Mouse (Mus musculus) forebrain, postnatal 0 days (tissue): ENCODE results near the gene Ubtf. TPM values are rescaled to one million over a fixed set of nuclear protein-coding genes. Genes with fewer than 3 reads are reported as not detected.

Source experiments
- ATAC-seq: fragments of 200-750 bp; cut with Nextera tagmentation; 2 replicates; pipeline ENCODE4 v1.8.0; 2017; ENCODE audit warnings: mild to moderate bottlenecking, moderate library complexity
- DNase-seq: peaks from one replicate; pipeline ENCODE4 v3.0.0-alpha.2; 2015
- H3K27ac ChIP-seq: fragments of 300-500 bp; sonication (generic); 2 replicates; pipeline ENCODE4 v1.5.1; 2014; ENCODE audit warnings: low read depth, mild to moderate bottlenecking, antibody characterized with exemption, low read length, moderate library complexity, mixed read lengths
- H3K27me3 ChIP-seq: fragments of 300-500 bp; sonication (generic); 2 replicates; pipeline ENCODE4 v1.6.1; 2014; ENCODE audit warnings: mild to moderate bottlenecking, low read length, mixed read lengths; ENCODE audit not compliant: insufficient read depth
- H3K36me3 ChIP-seq: fragments of 300-500 bp; sonication (generic); 2 replicates; pipeline ENCODE4 v1.6.1; 2014; ENCODE audit warnings: mild to moderate bottlenecking, moderate library complexity; ENCODE audit not compliant: insufficient read depth
- H3K4me1 ChIP-seq: fragments of 300-500 bp; sonication (generic); 2 replicates; pipeline ENCODE4 v1.6.1; 2014; ENCODE audit warnings: antibody characterized with exemption; ENCODE audit not compliant: insufficient read depth
- H3K4me2 ChIP-seq: fragments of 300-500 bp; sonication (generic); 2 replicates; pipeline ENCODE4 v1.6.1; 2014; ENCODE audit warnings: low read depth, mild to moderate bottlenecking, moderate library complexity
- H3K4me3 ChIP-seq: fragments of 300-500 bp; sonication (generic); 2 replicates; pipeline ENCODE4 v1.5.1; 2014; ENCODE audit warnings: low read depth, low read length, mixed read lengths
- H3K9ac ChIP-seq: fragments of 300-500 bp; sonication (generic); 2 replicates; pipeline ENCODE4 v1.6.1; 2014; ENCODE audit warnings: mild to moderate bottlenecking
- H3K9me3 ChIP-seq: fragments of 300-500 bp; sonication (generic); 2 replicates; pipeline ENCODE4 v1.6.1; 2016; ENCODE audit warnings: low read length
- CTCF ChIP-seq: sonication (generic); IDR thresholded peaks from 2 replicates; pipeline ENCODE4 v1.5.1; 2016; ENCODE audit warnings: antibody characterized with exemption, control low read depth, low read depth
- WGBS: fragments of 180-500 bp; shearing (Covaris S2); extraction: QIAGEN DNeasy Blood & Tissue Kit; methylation state at CpG from one replicate; pipeline ENCODE4 v1.1.7; 2014; 5-methylcytosine and 5-hydroxymethylcytosine counted together
- polyA plus RNA-seq: library from polyadenylated mRNA; unstranded; fragments of >200 nt; fragmentation: Nextera tagmentation; extraction: Ambion mirVana; gene quantifications from 2 replicates; pipeline ENCODE4 v1.2.1, GENCODE M21; 2015
- total RNA-seq: library from RNA; depleted of rRNA; stranded (reverse); fragments of >200 nt; gene quantifications from 2 replicates; pipeline ENCODE4 v1.2.3, GENCODE M21; 2014

Ubtf gene
- total and polyA plus RNA-seq, 2 experiments from 2014 or later: 78.7 to 94.3 TPM

DNA sequence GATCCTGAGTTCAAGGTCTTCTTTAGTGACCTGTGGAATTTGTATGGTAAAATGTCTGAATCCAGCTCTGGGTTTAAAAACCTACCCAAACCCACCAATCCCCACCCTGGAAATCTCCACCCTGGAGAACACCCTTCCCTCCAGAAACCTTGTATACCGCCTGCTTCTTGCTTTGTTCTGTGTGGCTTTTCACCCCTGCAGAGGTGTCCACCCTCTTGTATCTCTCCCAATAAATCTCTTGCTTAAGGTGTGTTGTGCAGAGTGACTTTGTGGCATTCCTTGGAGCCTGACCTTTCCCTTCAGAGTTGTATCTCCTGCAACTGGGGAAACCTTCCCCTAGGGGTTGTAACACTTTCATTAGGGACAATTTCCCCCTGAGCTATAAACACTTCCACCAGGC, 18.4 kb upstream of the Ubtf start:
- no peaks in the 10 kb centered on the region for H3K27me3 ChIP-seq
- 70% methylated on average over 1 of the region's 1 CpGs for WGBS
- no peak overlapping the region for H3K4me3 ChIP-seq
- TF ChIP-seq CTCF: no peak
- no peak overlapping the region for H3K9ac ChIP-seq
- DNase-seq (no peak), ATAC-seq (no peak)
- no peaks in the 10 kb centered on the region for H3K9me3 ChIP-seq
- H3K27ac ChIP-seq: no peak overlapping the region
- H3K4me2 ChIP-seq: no peak overlapping the region
- H3K36me3 ChIP-seq: no peaks in the 10 kb centered on the region
- H3K4me1 ChIP-seq: 0 out of 2 replicates have a peak, but pooled peaks cover 3% of the 10 kb centered on the region

DNA sequence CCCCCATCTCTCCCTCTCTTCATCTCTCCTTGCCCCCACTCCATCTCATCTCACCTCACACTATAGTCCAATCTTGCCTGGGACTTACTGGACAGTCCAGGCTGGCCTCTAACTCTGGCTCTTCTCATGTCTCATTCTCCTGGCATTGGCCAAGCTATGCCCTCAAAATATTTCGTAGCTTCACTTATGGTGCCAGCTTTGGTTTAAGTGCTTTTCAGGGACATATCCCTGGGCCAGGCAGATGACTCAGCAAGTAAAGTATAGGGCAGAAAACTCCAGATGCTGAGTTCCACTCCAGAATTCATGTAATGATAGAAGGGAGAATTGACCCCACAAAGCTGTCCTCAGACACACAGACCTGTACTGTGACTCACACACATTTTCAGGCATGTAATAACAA, 16.6 kb upstream of the Ubtf start:
- no peaks in the 10 kb centered on the region for H3K27me3 ChIP-seq
- no peak overlapping the region for H3K27ac ChIP-seq
- H3K4me3 ChIP-seq: no peak overlapping the region
- no peak for ATAC-seq
- 79% methylated on average over 1 of the region's 1 CpGs for WGBS
- H3K9ac ChIP-seq: no peak overlapping the region
- no peak for TF ChIP-seq CTCF
- no peak overlapping the region for H3K4me2 ChIP-seq
- H3K9me3 ChIP-seq: no peaks in the 10 kb centered on the region
- DNase-seq: no peak
- 0 out of 2 replicates have a peak, but pooled peaks cover 3% of the 10 kb centered on the region for H3K4me1 ChIP-seq
- H3K36me3 ChIP-seq: no peaks in the 10 kb centered on the region

DNA sequence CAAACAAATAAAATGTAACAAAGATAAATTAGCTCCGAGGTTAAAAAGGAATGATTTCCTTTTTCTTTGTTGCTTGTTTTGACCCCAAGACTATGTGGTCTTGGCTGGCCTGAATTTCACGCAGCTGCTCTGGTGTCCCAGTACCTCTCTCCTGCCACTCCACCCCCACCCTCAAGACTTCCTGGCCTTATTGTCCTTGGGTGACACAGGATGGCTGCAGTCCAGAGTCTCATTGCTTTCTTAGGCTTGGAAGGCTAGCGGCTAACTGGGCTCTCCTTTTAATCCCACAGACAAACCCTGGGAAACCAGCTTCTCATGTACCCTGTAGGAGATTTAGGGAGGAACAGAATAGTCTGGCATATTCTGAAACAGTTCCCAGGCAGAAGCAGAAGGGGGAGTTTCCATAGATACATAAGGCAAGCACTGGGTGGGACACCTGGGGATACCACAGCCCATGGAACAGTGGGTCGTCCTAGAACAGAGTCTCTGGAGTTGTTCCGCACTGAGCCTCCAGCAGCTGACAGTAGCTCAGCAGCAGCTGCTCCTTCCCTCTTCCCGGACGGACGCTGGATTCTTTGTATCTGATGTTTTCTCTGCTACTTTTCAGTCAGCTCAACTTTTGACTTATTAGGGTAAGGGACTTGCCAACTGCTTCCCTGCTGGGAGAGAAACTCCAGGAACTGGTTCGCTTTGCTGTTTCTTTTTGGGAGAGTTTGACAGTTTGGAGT, 15.6 kb upstream of the Ubtf start:
- Histone ChIP-seq H3K36me3 (no peaks in the 10 kb centered on the region), H3K4me3 (no peak overlapping the region), H3K27ac (no peak overlapping the region), H3K9ac (no peak overlapping the region), H3K27me3 (no peaks in the 10 kb centered on the region), H3K4me1 (0 out of 2 replicates have a peak, but pooled peaks cover 3% of the 10 kb centered on the region), H3K4me2 (no peak overlapping the region), H3K9me3 (no peaks in the 10 kb centered on the region)
- DNase-seq: no peak
- no peak; the same call in 1 of the 2 replicates for ATAC-seq
- no peak for TF ChIP-seq CTCF
- 34% methylated on average over 9 of the region's 9 CpGs for WGBS

DNA sequence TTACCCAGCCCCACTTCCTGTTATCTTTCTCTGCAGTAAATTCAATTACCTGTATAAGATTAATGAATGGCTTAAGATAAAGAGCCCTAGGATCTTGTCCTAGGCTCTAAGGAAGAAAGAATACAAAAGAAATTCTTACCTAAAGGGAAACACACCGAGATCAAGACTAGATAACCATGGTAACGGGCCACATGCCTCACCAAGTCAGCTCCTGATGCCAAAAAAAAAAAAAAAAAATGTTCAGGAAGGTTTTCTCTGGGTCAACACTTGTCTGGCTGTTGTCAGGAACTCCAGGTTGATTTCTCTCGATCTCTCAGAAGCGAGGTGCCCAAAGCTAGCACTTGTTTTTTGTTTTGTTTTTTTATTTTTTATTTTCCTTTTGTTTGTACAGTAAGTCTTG, 14.5 kb upstream of the Ubtf start:
- H3K27me3 ChIP-seq: no peaks in the 10 kb centered on the region
- 0 out of 2 replicates have a peak, but pooled peaks cover 3% of the 10 kb centered on the region for H3K4me1 ChIP-seq

GRCm38 (mm10) chr11:102333061-102333460, 13.5 kb upstream of the Ubtf start:
- ATAC-seq: no peak
- Histone ChIP-seq H3K27me3 (no peaks in the 10 kb centered on the region), H3K9me3 (no peaks in the 10 kb centered on the region), H3K27ac (no peak overlapping the region), H3K4me2 (no peak overlapping the region), H3K36me3 (no peaks in the 10 kb centered on the region), H3K4me3 (no peak overlapping the region), H3K9ac (no peak overlapping the region), H3K4me1 (0 out of 2 replicates have a peak, but pooled peaks cover 3% of the 10 kb centered on the region)
- no peak for DNase-seq
- TF ChIP-seq CTCF: no peak

More for the DNA sequence above, 14.5 kb upstream of the Ubtf start:
- DNase-seq (no peak), ATAC-seq (no peak)
- Histone ChIP-seq H3K27ac (no peak overlapping the region), H3K4me3 (no peak overlapping the region), H3K9ac (no peak overlapping the region), H3K36me3 (no peaks in the 10 kb centered on the region), H3K4me2 (no peak overlapping the region), H3K9me3 (no peaks in the 10 kb centered on the region)
- 48% methylated on average over 4 of the region's 4 CpGs for WGBS
- no peak for TF ChIP-seq CTCF

GRCm38 (mm10) chr11:102331806-102332205, 12.3 kb upstream of the Ubtf start:
- no peaks in the 10 kb centered on the region for H3K9me3 ChIP-seq
- 0 out of 2 replicates have a peak, but pooled peaks cover 3% of the 10 kb centered on the region for H3K4me1 ChIP-seq
- ATAC-seq (no peak), DNase-seq (no peak)
- no peak overlapping the region for H3K4me2 ChIP-seq
- H3K9ac ChIP-seq: no peak overlapping the region
- no peak for TF ChIP-seq CTCF
- H3K27me3 ChIP-seq: no peaks in the 10 kb centered on the region
- no peaks in the 10 kb centered on the region for H3K36me3 ChIP-seq
- WGBS: 54% methylated on average over 4 of the region's 4 CpGs
- H3K27ac ChIP-seq: no peak overlapping the region
- no peak overlapping the region for H3K4me3 ChIP-seq

DNA sequence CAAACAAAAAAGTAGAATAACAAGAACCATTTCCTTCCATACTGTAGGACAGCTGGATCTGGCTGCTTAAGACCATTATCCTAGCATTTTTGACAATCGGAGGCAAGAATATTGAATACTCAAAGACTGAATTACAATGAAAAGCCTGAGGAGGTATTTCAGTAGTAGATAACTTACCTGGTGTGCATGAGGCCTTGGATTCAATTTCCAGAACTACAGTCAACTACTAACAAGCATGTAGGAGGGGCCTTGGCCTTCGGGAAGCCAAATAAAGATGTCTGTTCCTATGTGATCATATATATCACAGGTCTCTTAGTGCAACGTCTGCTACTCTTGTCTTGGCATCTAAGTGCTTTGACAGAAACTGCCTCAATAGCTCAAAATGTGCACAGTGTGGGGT, 10.5 kb upstream of the Ubtf start:
- H3K9ac ChIP-seq: no peak overlapping the region
- no peak overlapping the region for H3K4me2 ChIP-seq
- no peak for ATAC-seq
- no peak for TF ChIP-seq CTCF
- no peaks in the 10 kb centered on the region for H3K4me1 ChIP-seq
- H3K27ac ChIP-seq: no peak overlapping the region
- H3K4me3 ChIP-seq: no peak overlapping the region
- no peak for DNase-seq
- 81% methylated on average over 3 of the region's 3 CpGs for WGBS
- no peaks in the 10 kb centered on the region for H3K9me3 ChIP-seq
- H3K27me3 ChIP-seq: no peaks in the 10 kb centered on the region
- no peaks in the 10 kb centered on the region for H3K36me3 ChIP-seq
